Mouse (Mus musculus) limb, embryonic 11.5 days (tissue): ENCODE results near the gene Slc35f3. TPM values are rescaled to one million over a fixed set of nuclear protein-coding genes. Genes with fewer than 3 reads are reported as not detected.
A peak's percentile ranks its signal among the peaks of the same experiment; 100 is the strongest.

Experiments
- ATAC-seq: fragments of 200-750 bp; cut with Nextera tagmentation; 2 replicates; pipeline ENCODE4 v1.8.0; 2017; ENCODE audit warnings: low read depth; ENCODE audit not compliant: insufficient number of reproducible peaks, low FRiP score, low TSS enrichment
- DNase-seq: peaks from one replicate; pipeline ENCODE4 v3.0.0-alpha.2; 2015; ENCODE audit warnings: low spot score
- H3K27ac ChIP-seq: fragments of 300-500 bp; sonication (generic); replicated peaks from 2 replicates; pipeline ENCODE4 v1.5.1; 2014; ENCODE audit warnings: low read depth, mild to moderate bottlenecking, low read length
- H3K27me3 ChIP-seq: fragments of 300-500 bp; sonication (generic); 2 replicates; pipeline ENCODE4 v1.6.1; 2014; ENCODE audit warnings: mild to moderate bottlenecking, low read length, mixed read lengths; ENCODE audit not compliant: control insufficient read depth, insufficient read depth
- H3K36me3 ChIP-seq: fragments of 300-500 bp; sonication (generic); 2 replicates; pipeline ENCODE4 v1.6.1; 2014; ENCODE audit warnings: mild to moderate bottlenecking, low read length, moderate library complexity, mixed read lengths; ENCODE audit not compliant: control insufficient read depth, insufficient read depth
- H3K4me1 ChIP-seq: fragments of 300-500 bp; sonication (generic); 2 replicates; pipeline ENCODE4 v1.6.1; 2014; ENCODE audit warnings: low read length, mixed read lengths; ENCODE audit not compliant: control insufficient read depth, insufficient read depth
- H3K4me2 ChIP-seq: fragments of 300-500 bp; sonication (generic); 2 replicates; pipeline ENCODE4 v1.6.1; 2014; ENCODE audit warnings: low read depth, mild to moderate bottlenecking, moderate library complexity; ENCODE audit not compliant: severe bottlenecking
- H3K4me3 ChIP-seq: fragments of 300-500 bp; sonication (generic); 2 replicates; pipeline ENCODE4 v1.5.1; 2014; ENCODE audit warnings: low read depth, low read length
- H3K9ac ChIP-seq: fragments of 300-500 bp; sonication (generic); 2 replicates; pipeline ENCODE4 v1.6.1; 2014; ENCODE audit warnings: mild to moderate bottlenecking, low read length
- H3K9me3 ChIP-seq: fragments of 300-500 bp; sonication (generic); 2 replicates; pipeline ENCODE4 v1.6.1; 2016; ENCODE audit warnings: low read length; ENCODE audit not compliant: control insufficient read depth
- WGBS: fragments of 180-500 bp; shearing (Covaris S2); extraction: QIAGEN DNeasy Blood & Tissue Kit; methylation state at CpG from one replicate; pipeline ENCODE4 v1.1.7; 2014; 5-methylcytosine and 5-hydroxymethylcytosine counted together
- polyA plus RNA-seq: library from polyadenylated mRNA; unstranded; fragments of >200 nt; fragmentation: Nextera tagmentation; extraction: Ambion mirVana; gene quantifications from 2 replicates; pipeline ENCODE4 v1.2.1, GENCODE M21; 2014

Gene Slc35f3
- polyA plus RNA-seq, 1 experiment from 2014 or later = not detected

- Histone ChIP-seq H3K4me1 (no peaks in the 10 kb centered on the region), H3K4me3 (no peak overlapping the region), H3K27me3 (no peaks in the 10 kb centered on the region), H3K36me3 (no peaks in the 10 kb centered on the region), H3K27ac (no peak overlapping the region), H3K9me3 (no peaks in the 10 kb centered on the region), H3K4me2 (no peak overlapping the region), H3K9ac (no peak overlapping the region)
- WGBS = 78% methylated on average over 3 of the region's 3 CpGs
- no peak for ATAC-seq
- DNase-seq = no peak
Observed at GRCm38 (mm10) chr8:126371871-126372270, 73.5 kb downstream of the Slc35f3 start.

- no peak for ATAC-seq
- 86% methylated on average over 6 of the region's 6 CpGs for WGBS
- Histone ChIP-seq H3K4me2 (no peak overlapping the region), H3K27me3 (no peaks in the 10 kb centered on the region), H3K9me3 (no peaks in the 10 kb centered on the region), H3K27ac (no peak overlapping the region), H3K4me3 (no peak overlapping the region), H3K4me1 (no peaks in the 10 kb centered on the region), H3K9ac (no peak overlapping the region), H3K36me3 (no peaks in the 10 kb centered on the region)
- no peak for DNase-seq
Observed at GRCm38 (mm10) chr8:126379580-126379979, 81.2 kb downstream of the Slc35f3 start.

GRCm38 (mm10) chr8:126380141-126380540, 81.8 kb downstream of the Slc35f3 start:
- Histone ChIP-seq H3K4me1 (no peaks in the 10 kb centered on the region), H3K4me2 (no peak overlapping the region), H3K4me3 (no peak overlapping the region), H3K27me3 (no peaks in the 10 kb centered on the region), H3K9ac (no peak overlapping the region), H3K27ac (no peak overlapping the region), H3K36me3 (no peaks in the 10 kb centered on the region), H3K9me3 (no peaks in the 10 kb centered on the region)
- ATAC-seq (no peak), DNase-seq (no peak)
- WGBS = 65% methylated on average over 2 of the region's 2 CpGs

GRCm38 (mm10) chr8:126381299-126381698, 82.9 kb downstream of the Slc35f3 start:
- no peak overlapping the region for H3K9ac ChIP-seq
- H3K4me3 ChIP-seq = no peak overlapping the region
- ATAC-seq = no peak
- H3K9me3 ChIP-seq = no peaks in the 10 kb centered on the region
- no peaks in the 10 kb centered on the region for H3K4me1 ChIP-seq
- WGBS = 82% methylated on average over 7 of the region's 7 CpGs
- no peak for DNase-seq
- H3K27me3 ChIP-seq = no peaks in the 10 kb centered on the region
- H3K4me2 ChIP-seq = no peak overlapping the region
- H3K36me3 ChIP-seq = no peaks in the 10 kb centered on the region
- H3K27ac ChIP-seq = no peak overlapping the region

GRCm38 (mm10) chr8:126382216-126382615, 83.9 kb downstream of the Slc35f3 start:
- Histone ChIP-seq H3K9ac (no peak overlapping the region), H3K36me3 (no peaks in the 10 kb centered on the region), H3K27ac (no peak overlapping the region), H3K4me2 (no peak overlapping the region), H3K4me3 (no peak overlapping the region), H3K9me3 (no peaks in the 10 kb centered on the region), H3K4me1 (no peaks in the 10 kb centered on the region), H3K27me3 (no peaks in the 10 kb centered on the region)
- WGBS = 42% methylated on average over 14 of the region's 14 CpGs
- peak; percentile 51 for DNase-seq
- no peak for ATAC-seq

DNA sequence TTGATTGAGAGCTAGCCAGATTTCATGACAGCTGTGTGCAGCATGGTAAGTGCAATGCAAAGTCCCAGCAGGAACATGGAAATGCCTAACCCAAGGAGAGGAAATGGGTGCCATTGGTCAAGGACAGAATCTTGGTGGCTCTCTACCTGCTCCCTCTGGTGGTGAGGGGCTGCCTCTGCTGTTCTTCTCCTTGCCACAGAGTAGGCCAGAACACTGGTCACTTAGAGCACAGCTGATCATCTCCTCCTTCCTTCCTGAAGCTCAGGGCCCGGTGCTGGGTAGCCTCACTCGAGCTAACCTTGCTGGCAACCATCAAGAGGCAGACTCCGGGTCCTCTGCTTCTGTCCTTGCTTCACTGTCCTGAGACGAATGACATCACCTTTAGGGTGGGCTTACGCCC, 84.4 kb downstream of the Slc35f3 start:
- DNase-seq (peak; percentile 34), ATAC-seq (no peak)
- no peaks in the 10 kb centered on the region for H3K9me3 ChIP-seq
- H3K9ac ChIP-seq = no peak overlapping the region
- WGBS = 70% methylated on average over 5 of the region's 5 CpGs
- no peak overlapping the region for H3K27ac ChIP-seq
- H3K4me3 ChIP-seq = no peak overlapping the region
- no peaks in the 10 kb centered on the region for H3K27me3 ChIP-seq
- H3K36me3 ChIP-seq = no peaks in the 10 kb centered on the region
- no peaks in the 10 kb centered on the region for H3K4me1 ChIP-seq
- H3K4me2 ChIP-seq = no peak overlapping the region

DNA sequence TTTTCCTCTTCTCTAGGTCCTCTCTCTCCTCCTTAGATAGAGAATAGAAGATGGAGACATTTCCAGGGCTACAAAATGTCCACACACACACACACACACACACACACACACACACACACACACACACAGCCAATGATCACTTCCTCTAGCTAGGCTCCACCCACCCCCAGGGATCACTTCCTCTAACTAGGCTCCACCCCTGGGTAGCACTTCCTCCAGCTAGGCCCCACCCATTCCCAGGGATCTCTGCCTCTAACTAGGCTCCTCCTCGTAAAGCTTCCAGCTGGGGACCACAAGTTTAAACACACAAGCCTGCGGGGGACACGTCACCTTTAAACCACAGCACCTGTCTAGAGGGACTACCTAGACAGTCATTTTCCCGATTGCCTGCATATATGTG, 89.2 kb downstream of the Slc35f3 start:
- H3K9me3 ChIP-seq = no peaks in the 10 kb centered on the region
- H3K4me2 ChIP-seq = no peak overlapping the region
- WGBS = 82% methylated on average over 4 of the region's 4 CpGs
- H3K27ac ChIP-seq = no peak overlapping the region
- no peak overlapping the region for H3K4me3 ChIP-seq
- H3K27me3 ChIP-seq = no peaks in the 10 kb centered on the region
- no peak for ATAC-seq
- no peaks in the 10 kb centered on the region for H3K36me3 ChIP-seq
- no peak overlapping the region for H3K9ac ChIP-seq
- DNase-seq = no peak
- H3K4me1 ChIP-seq = no peaks in the 10 kb centered on the region

DNA sequence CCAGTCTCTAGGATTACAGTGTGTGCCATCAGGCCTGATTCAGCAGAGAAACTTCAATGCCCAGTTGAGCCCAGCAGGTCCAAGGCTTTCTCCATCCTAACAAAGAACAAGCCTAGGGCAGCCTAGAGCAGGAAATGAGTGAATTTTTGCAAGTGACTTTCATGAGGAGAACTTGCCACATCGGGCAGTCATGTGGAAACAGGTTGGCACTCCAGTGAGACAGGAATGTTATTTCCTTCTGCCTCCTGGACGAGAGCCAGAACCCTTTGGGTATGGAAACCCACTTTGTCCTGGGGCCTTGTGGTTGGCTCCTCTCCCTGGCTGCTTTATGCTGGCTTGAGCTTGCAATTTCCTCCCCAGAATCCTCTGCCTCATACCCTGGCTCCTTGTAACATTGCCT, 93.2 kb downstream of the Slc35f3 start:
- Histone ChIP-seq H3K4me2 (no peak overlapping the region), H3K4me3 (no peak overlapping the region), H3K27ac (no peak overlapping the region), H3K9ac (no peak overlapping the region), H3K9me3 (no peaks in the 10 kb centered on the region), H3K36me3 (no peaks in the 10 kb centered on the region), H3K4me1 (no peaks in the 10 kb centered on the region), H3K27me3 (no peaks in the 10 kb centered on the region)
- 70% methylated on average over 2 of the region's 2 CpGs for WGBS
- no peak for DNase-seq
- ATAC-seq = no peak

- Histone ChIP-seq H3K27ac (no peak overlapping the region), H3K36me3 (no peaks in the 10 kb centered on the region), H3K4me3 (no peak overlapping the region), H3K9me3 (no peaks in the 10 kb centered on the region), H3K27me3 (no peaks in the 10 kb centered on the region), H3K9ac (no peak overlapping the region), H3K4me1 (no peaks in the 10 kb centered on the region), H3K4me2 (no peak overlapping the region)
- ATAC-seq (no peak), DNase-seq (no peak)
- WGBS = 87% methylated on average over 9 of the region's 9 CpGs
Observed at GRCm38 (mm10) chr8:126395386-126395785, 97.0 kb downstream of the Slc35f3 start.
